Mouse (Mus musculus): Measurements from ENCODE around the gene Narf. TPM values are rescaled to one million over a fixed set of nuclear protein-coding genes. Genes with fewer than 3 reads are reported as not detected.

Narf gene
- polyA plus RNA-seq, 1 experiment from 2014 or later = 81.5 TPM

DNA sequence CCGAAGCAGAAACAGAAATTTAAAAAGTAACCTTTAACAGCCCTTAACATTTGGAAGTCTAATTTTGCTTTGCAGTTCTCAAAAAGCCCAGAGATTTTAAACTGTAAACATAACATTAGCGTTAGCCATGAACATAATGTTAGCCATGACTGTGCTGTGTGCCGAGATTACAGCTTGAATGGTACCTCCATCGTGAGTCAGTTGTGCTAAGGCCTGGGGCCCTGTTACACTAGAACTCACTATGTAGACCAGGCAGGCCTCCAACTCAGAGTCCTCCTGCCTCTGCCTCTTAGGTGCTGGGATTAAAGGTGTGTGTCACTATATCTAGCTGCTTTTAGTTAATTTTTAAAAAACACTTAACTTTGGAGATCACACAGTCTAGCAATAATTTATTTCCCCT is 5.9 kb upstream of the Narf start:
- Histone ChIP-seq H3K4me3 (ENCODE audit: low read depth, low read length) (no peak overlapping the region), H3K27me3 (replicated peaks; ENCODE audit: control insufficient read depth, insufficient read depth, low read length) (no peaks in the 10 kb centered on the region), H3K36me3 (ENCODE audit: control insufficient read depth, insufficient read depth, low read length) (no peaks in the 10 kb centered on the region; the same call in 1 of the 2 replicates), H3K9me3 (ENCODE audit: control insufficient read depth, low read length) (no peaks in the 10 kb centered on the region), H3K27ac (ENCODE audit: low read depth, low read length) (peak overlapping the region; percentile 80; the same call in 1 of the 2 replicates), H3K9ac (ENCODE audit: low read depth, low read length) (no peak overlapping the region), H3K4me1 (replicated peaks; ENCODE audit: control insufficient read depth, insufficient read depth, low read length) (peaks cover 43% of the 10 kb centered on the region), H3K4me2 (no peak overlapping the region)
- no peak for ATAC-seq (replicated peaks; ENCODE audit: low FRiP score)
- DNase-seq (ENCODE audit: low spot score) = no peak
- 70% methylated on average over 4 of the region's 4 CpGs for WGBS

DNA sequence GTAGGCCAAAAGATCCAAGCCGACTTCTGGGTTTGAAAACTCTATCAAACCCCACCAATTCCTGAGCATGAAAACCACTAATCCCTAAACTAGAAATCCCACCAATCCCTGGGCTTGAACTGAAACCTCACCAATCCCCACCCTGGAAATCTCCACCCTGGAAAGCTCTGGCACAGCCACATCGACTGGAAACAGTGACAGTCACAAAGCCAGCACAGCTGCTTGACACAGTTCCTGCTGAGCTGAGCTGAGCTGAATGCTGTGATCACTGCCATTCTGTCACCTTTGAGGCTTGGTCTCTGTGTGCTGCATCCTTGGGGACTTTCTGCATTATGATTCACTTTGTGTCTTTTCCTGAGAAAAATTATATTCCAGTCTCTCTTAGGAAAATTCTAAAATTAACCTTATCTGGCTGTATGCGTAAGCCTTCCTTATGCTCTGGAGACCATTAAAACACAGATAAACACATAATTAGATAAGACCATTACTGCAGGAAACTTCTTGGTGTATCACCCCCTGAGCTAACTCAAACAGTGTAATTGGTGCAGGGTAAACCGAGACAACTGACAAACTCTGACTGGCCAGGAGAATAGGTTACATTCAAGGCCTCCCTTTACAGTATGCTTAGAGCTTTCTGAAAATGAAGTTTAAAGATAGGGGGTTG is 5.3 kb upstream of the Narf start:
- Histone ChIP-seq H3K27me3 (replicated peaks; ENCODE audit: control insufficient read depth, insufficient read depth, low read length) (no peaks in the 10 kb centered on the region), H3K4me3 (ENCODE audit: low read depth, low read length) (no peak overlapping the region), H3K4me1 (replicated peaks; ENCODE audit: control insufficient read depth, insufficient read depth, low read length) (peaks cover 43% of the 10 kb centered on the region), H3K36me3 (ENCODE audit: control insufficient read depth, insufficient read depth, low read length) (no peaks in the 10 kb centered on the region), H3K27ac (ENCODE audit: low read depth, low read length) (peak overlapping the region; percentile 80), H3K9ac (ENCODE audit: low read depth, low read length) (no peak overlapping the region), H3K4me2 (no peak overlapping the region), H3K9me3 (ENCODE audit: control insufficient read depth, low read length) (no peaks in the 10 kb centered on the region)
- ATAC-seq (replicated peaks; ENCODE audit: low FRiP score) = no peak
- 38% methylated on average over 4 of the region's 4 CpGs for WGBS
- no peak for DNase-seq (ENCODE audit: low spot score)

GRCm38 (mm10) chr11:121232706-121233105 is 4.3 kb upstream of the Narf start:
- no peak overlapping the region; the same call in 1 of the 2 replicates for H3K27ac ChIP-seq (ENCODE audit: low read depth, low read length)
- H3K9me3 ChIP-seq (ENCODE audit: control insufficient read depth, low read length) = no peaks in the 10 kb centered on the region
- 0 out of 2 replicates have a peak overlapping the region, but pooled peaks have one; percentile 40 for H3K9ac ChIP-seq (ENCODE audit: low read depth, low read length)
- no peaks in the 10 kb centered on the region for H3K36me3 ChIP-seq (ENCODE audit: control insufficient read depth, insufficient read depth, low read length)
- DNase-seq (ENCODE audit: low spot score) (no peak), ATAC-seq (replicated peaks; ENCODE audit: low FRiP score) (no peak)
- peak overlapping the region; percentile 12; the same call in 1 of the 2 replicates for H3K4me2 ChIP-seq
- peaks cover 41% of the 10 kb centered on the region for H3K4me1 ChIP-seq (replicated peaks; ENCODE audit: control insufficient read depth, insufficient read depth, low read length)
- no peak overlapping the region for H3K4me3 ChIP-seq (ENCODE audit: low read depth, low read length)
- no peaks in the 10 kb centered on the region for H3K27me3 ChIP-seq (replicated peaks; ENCODE audit: control insufficient read depth, insufficient read depth, low read length)
- 27% methylated on average over 4 of the region's 4 CpGs for WGBS

DNA sequence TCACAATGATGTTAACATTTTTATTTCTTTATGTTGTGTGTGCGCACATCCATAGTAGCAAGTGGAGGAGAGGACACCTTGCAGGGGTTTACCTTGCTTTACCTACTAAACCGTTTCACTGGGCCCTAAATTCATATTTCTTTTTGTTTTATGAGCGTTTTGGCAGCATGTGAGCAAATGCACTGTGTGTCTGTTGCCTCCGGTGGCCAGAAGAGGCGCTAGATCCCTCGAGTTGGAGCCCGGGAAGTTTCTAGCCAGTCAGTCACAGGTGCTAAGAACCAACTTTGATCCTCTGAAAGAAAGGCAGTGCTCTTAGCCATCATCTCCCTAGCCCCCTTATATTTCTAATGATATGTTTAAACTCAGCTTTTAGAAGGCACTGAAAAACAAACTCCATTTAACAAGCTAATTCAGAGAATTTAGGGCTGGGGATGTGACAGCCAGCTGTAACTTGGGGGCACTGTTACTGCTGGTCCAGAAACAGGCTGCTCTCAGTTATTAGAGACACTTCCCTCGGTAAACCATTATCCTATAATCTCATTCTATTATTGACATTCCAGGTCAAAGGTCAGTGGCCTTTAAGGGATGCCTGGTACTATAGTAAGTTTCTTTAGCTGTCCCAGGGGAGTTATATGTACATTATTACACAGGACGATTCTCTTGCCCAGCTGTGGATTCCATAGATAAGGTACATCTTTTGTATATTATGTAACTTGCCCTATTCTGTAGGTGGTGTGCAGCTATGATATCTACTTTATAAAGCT is 1.4 kb upstream of the Narf start:
- no peaks in the 10 kb centered on the region for H3K27me3 ChIP-seq (replicated peaks; ENCODE audit: control insufficient read depth, insufficient read depth, low read length)
- peak overlapping the region; percentile 91 for H3K4me3 ChIP-seq (ENCODE audit: low read depth, low read length)
- H3K9me3 ChIP-seq (ENCODE audit: control insufficient read depth, low read length) = no peaks in the 10 kb centered on the region
- DNase-seq (ENCODE audit: low spot score) (no peak), ATAC-seq (replicated peaks; ENCODE audit: low FRiP score) (no peak)
- peak overlapping the region; percentile 99 for H3K27ac ChIP-seq (ENCODE audit: low read depth, low read length)
- WGBS = 22% methylated on average over 9 of the region's 9 CpGs
- H3K9ac ChIP-seq (ENCODE audit: low read depth, low read length) = peak overlapping the region; percentile 84
- H3K36me3 ChIP-seq (ENCODE audit: control insufficient read depth, insufficient read depth, low read length) = 0 out of 2 replicates have a peak, but pooled peaks cover 4% of the 10 kb centered on the region
- peak overlapping the region; percentile 66 for H3K4me2 ChIP-seq
- H3K4me1 ChIP-seq (replicated peaks; ENCODE audit: control insufficient read depth, insufficient read depth, low read length) = peaks cover 42% of the 10 kb centered on the region

DNA sequence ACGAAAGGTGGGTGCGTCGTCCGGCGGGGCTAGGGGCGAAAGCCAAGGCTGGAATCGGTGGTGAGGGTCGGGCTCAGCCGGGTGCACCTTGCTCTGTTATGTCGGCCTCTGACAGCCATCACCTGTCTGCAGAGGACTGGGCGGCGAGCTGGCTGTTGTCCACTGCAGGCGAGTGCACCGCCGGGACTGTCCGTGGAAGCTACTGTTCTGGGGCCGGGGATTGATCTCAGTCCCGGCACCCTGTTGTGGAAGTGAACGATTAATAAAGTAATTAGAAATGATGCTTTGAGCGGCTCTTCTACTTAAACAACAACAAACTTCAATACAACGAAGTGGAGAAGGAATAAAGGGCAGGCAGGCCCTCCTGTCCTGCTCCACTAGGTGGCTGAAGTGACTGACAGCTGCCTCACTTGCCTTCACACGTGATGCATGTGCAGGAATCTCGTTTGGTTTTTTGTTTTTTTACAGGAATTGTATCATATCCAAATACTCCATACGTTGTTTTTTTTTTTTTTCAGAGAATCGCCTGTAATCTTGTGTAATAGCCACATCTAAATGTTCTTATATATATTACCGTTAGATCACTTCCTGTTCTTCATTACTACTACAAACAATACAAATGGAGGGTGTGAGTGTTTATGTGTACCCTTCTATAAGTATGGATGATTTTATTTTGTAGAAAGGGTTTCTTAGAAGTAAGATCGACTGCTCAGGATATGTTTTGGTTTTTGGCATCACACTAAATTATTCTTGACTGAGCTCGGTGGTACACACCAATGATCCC is 484 bp downstream of the Narf start:
- ATAC-seq (replicated peaks; ENCODE audit: low FRiP score) (peak; percentile 19; the same call in 1 of the 2 replicates), DNase-seq (ENCODE audit: low spot score) (no peak)
- H3K27me3 ChIP-seq (replicated peaks; ENCODE audit: control insufficient read depth, insufficient read depth, low read length) = no peaks in the 10 kb centered on the region
- H3K36me3 ChIP-seq (ENCODE audit: control insufficient read depth, insufficient read depth, low read length) = peaks cover 11% of the 10 kb centered on the region
- peak overlapping the region; percentile 91 for H3K4me3 ChIP-seq (ENCODE audit: low read depth, low read length)
- H3K9ac ChIP-seq (ENCODE audit: low read depth, low read length) = peak overlapping the region; percentile 84
- no peaks in the 10 kb centered on the region for H3K9me3 ChIP-seq (ENCODE audit: control insufficient read depth, low read length)
- peak overlapping the region; percentile 99 for H3K27ac ChIP-seq (ENCODE audit: low read depth, low read length)
- peak overlapping the region; percentile 80 for H3K4me2 ChIP-seq
- 5% methylated on average over 28 of the region's 28 CpGs for WGBS
- H3K4me1 ChIP-seq (replicated peaks; ENCODE audit: control insufficient read depth, insufficient read depth, low read length) = peaks cover 30% of the 10 kb centered on the region

DNA sequence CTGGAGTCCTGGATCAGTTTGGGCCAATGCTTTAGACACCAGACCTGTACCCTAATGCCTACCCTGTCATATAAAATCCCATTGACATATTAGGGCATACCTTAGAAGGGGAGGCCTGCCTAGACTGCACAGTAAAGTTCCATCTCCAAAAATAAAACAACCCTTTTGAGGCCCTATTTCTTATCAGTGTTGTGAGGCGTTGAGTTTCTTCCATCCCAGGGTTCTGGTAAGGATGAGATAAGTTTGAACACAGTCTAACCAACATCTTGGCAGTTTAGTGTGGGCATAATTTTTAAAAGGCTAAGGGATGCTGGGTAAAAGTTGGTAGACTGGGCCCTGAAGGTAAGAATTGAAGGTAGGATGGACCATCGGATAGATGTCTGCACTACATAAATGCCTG is 2.6 kb downstream of the Narf start:
- Histone ChIP-seq H3K27me3 (replicated peaks; ENCODE audit: control insufficient read depth, insufficient read depth, low read length) (no peaks in the 10 kb centered on the region), H3K4me3 (ENCODE audit: low read depth, low read length) (peak overlapping the region; percentile 91), H3K4me1 (replicated peaks; ENCODE audit: control insufficient read depth, insufficient read depth, low read length) (peaks cover 23% of the 10 kb centered on the region), H3K9ac (ENCODE audit: low read depth, low read length) (peak overlapping the region; percentile 64), H3K4me2 (peak overlapping the region; percentile 80), H3K36me3 (ENCODE audit: control insufficient read depth, insufficient read depth, low read length) (peaks cover 27% of the 10 kb centered on the region), H3K9me3 (ENCODE audit: control insufficient read depth, low read length) (no peaks in the 10 kb centered on the region), H3K27ac (ENCODE audit: low read depth, low read length) (peak overlapping the region; percentile 95)
- ATAC-seq (replicated peaks; ENCODE audit: low FRiP score) = peak; percentile 66
- 53% methylated on average over 2 of the region's 2 CpGs for WGBS
- no peak for DNase-seq (ENCODE audit: low spot score)

DNA sequence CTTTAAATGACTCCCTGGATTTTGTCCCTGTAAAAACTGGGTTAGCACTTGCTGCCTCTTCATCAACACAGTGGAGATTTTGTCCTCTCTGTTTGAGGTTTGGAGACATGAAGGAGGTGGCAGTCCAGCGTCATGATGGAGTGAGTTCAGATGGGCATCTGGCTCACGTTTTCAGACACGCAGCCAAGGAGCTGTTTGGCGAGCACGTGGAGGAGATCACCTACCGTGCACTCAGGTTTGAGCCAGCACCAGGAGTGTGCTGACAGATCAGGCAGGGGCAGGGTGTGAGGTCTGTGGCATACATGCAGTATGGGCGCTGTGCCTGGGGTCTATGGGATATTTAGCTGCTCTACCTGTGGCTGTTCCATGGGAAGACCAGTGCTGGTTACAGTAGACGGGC is 13.1 kb downstream of the Narf start:
- DNase-seq (ENCODE audit: low spot score) = no peak
- Histone ChIP-seq H3K4me2 (no peak overlapping the region), H3K36me3 (ENCODE audit: control insufficient read depth, insufficient read depth, low read length) (peaks cover 74% of the 10 kb centered on the region), H3K27me3 (replicated peaks; ENCODE audit: control insufficient read depth, insufficient read depth, low read length) (no peaks in the 10 kb centered on the region), H3K27ac (ENCODE audit: low read depth, low read length) (no peak overlapping the region), H3K4me1 (replicated peaks; ENCODE audit: control insufficient read depth, insufficient read depth, low read length) (no peaks in the 10 kb centered on the region), H3K4me3 (ENCODE audit: low read depth, low read length) (no peak overlapping the region), H3K9me3 (ENCODE audit: control insufficient read depth, low read length) (no peaks in the 10 kb centered on the region), H3K9ac (ENCODE audit: low read depth, low read length) (no peak overlapping the region)
- WGBS = 92% methylated on average over 8 of the region's 8 CpGs
- no peak for ATAC-seq (replicated peaks; ENCODE audit: low FRiP score)
